Mouse (Mus musculus) thymus, postnatal 25 days (tissue): Measurements from ENCODE around the gene Lin28a.

Source experiments
- DNase-seq: peaks from one replicate; pipeline ENCODE4 v3.0.0; 2022

Lin28a gene

DNA sequence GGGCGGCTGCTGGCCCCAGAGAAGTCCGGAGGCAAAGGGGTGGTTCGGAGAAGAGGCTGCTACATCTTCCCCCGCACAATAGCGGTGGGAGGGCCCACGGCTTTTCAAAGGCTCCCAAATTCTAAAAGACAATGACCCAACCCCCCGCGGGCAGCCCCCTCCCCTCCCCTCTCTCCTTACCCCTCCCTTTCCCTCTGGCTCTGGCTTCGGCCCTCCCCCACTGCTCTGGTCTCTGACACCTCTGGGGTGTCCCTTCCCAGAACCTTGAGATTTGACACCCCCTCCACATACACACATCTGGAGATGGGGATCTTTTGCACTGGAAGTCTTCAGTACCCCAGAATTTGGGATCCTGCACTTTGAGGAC is at the start of gene Lin28a:
Gene Lin28a (minus strand): TSS at position 63 of the 367 bp plus-strand sequence.
- DNase-seq, result no peak

DNA sequence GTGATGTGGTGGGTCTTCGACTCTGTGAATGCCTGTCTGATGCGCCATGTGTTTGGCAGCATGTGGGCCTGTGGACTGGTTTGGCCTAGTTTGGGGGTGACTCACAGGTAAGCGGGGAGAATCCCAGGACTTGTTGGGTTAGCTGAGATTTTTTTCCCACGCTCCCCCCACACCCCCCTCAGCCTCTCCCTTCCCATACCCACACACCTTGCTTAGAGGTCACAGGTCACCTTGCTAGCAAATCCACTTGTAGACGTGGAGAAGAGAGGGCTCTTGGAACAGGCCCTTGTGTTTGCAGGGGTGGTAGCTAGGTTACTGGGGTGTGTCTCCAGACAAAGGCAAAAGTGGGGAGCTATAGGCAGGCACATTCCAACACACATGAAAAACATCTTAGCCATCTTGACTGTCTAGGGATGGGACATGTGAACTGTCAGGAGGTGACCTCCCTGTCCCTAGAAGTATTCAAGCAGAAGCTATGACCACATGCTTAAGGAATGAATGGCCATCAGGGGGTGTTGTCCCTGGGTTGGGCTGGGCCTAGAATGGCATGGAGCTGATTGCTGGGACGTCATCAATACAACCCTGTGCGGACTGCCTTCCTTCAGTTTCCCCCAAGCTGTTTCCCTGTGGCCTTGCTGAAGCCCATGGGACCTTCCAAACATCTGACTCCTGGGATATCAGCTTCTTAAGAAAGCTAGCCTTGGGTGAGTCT is 49.3 kb upstream of the Lin28a start:
- no peak for DNase-seq

DNA sequence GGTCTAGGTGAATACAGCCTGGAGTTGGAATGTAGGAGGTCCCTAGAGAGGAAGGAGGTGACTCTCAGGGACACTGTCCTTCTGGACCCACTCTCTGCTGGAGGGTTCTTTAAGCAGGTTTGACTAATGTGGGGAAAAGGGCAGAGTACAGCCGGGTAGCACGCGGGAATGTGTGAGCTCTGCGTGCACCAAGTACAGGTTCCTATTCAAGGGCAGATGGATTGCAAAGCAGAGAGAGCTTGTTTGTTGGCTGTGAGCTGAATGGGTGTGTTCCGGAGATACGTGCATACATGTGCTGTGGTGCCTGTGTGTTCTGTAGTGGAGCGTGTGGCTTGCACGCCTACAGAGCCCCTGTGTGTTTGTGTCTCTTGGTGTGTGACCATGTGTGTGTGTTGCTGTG is 48.7 kb upstream of the Lin28a start:
- DNase-seq, result no peak

DNA sequence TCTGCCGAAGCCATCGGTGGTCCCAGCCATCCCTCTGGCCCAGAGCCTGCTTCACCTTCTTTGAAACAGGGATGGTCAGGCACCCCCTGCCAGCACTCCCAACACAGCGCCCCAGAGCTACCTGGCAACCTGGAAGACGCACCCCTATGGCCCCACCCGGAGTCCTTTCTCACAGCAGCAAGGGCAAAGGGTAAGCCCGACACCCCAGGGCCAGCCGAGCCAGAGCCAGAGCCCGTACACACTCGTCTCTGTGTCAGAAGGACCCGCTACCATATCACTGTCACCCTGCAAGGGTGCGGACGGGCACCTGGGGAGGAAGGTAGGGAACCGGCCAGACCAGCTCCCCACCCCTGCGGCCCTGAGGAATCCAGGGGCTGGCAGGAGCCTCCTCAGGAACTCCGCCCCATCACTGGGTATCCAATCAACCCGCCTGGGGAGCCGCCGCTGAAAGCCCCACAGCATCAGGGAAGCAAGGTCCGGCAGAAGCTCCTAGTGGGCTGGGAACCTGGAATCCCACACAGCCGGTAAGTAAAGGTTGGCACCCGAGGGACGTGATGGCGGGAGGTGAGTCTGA is 46.9 kb upstream of the Lin28a start:
- no peak for DNase-seq

DNA sequence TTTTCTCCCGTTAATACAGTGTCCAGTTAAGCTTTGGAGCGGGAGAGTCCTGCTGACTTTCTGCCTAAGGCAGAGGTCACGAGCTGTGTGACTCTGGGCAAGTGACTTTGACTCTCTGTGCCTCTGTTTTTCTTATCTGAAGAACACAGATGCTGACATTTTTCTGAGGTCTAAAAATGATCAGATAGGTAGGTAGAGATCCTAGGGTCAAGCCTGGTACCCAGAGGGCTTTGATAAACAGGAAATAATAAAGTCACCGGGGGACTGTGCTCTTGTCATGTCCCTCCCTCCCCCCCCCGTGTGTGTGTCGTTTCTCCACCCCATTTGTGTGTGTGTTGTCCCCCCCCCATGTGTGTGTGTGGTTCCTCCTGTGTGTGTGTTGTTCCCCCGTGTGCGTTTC is 43.9 kb upstream of the Lin28a start:
- no peak for DNase-seq

DNA sequence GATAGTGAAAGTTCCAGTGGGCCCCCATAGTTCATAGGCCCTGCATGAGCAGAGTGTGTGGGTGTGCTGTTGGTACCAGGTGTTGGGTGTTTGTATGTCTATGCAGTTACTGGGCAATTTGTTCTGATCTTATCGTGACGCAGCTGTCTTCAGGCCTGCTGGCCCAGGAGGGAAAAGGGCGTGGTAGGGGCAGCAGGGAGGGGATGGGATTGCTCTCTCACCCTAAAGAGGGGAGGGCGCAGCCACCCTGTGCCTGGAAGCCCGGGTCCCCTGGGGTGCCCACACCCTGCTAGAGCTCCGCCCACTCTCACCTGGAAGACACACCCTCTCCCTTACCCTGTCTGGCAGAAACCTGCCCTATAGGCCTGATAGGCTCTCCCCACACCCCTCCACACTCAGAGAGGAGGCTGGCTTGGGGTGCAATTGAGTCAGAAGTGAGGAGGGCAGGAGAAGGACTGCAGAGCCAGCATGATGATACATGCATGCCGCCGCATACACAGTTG is 43.4 kb upstream of the Lin28a start:
- peak; percentile 50 for DNase-seq

DNA sequence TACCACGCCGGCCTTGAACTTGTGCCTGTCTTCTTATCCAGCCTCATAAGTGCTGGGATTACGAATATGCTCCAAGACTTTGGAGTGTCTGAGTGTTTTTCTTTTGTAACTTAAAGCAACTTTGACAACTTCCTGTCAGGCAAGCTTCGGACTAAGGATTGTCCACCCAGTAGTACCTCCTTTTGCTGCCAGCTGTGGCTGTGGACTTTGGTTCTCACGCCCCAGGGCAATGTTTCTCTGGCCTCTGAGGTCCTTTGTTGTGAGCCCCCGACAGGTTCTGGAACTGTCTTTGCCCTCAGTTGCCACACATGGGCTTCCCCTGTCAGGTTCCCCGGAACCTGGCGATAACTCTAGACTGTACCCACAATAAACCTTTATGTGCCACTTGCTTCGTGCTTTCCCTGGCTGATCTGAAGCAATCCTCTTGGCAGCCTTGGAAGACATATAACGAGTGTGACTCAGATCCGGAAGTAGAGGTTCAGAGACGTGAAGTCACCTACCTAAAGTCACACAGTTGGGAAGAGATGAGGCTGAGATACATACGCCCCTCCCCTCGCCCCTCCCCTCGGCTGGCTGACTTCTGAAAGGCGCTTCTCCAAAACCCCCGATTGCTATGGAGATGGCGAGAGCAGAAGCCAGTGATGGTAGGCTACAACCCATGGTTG is 42.7 kb upstream of the Lin28a start:
- DNase-seq, result peak; percentile 73

DNA sequence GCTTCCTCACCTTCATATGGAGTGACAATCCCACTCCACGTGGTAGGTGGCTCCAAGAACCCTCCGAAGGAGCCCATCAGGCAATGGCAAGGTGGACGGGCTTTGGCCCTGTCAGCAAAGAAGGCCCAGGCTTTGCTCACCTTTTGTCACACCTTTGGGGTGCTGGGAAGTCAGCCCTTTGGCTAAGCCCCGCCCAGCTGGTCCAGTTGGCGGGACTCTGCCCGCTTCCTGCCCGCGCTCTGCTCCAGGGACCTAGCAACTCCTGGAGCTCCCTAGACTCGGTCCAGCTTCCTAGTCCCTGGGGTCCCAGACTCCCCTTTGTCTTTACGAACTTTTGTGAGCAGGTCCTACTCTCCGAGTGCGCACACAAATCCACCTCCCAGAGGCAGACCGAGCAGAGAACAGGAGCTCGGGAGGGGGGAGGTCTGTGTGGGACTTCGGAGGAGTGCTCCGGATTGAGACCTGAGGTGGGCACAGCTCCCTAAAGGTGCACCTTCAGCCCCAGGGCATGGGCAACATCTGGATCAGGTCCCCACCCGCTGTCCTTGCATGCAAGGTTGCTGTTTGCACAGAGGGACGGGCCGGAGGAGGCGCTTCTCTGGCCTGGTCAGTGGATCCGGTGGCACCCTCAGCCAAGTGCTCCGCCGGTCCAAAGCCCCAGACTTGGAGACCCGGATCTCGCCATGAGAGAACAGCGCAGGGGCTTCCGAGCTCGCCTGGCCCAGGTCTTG is 41.7 kb upstream of the Lin28a start, which contains the start of gene Crybg2:
Gene Crybg2 (plus strand): TSS at position 681 of the 731 bp plus-strand sequence.
- DNase-seq, result no peak

DNA sequence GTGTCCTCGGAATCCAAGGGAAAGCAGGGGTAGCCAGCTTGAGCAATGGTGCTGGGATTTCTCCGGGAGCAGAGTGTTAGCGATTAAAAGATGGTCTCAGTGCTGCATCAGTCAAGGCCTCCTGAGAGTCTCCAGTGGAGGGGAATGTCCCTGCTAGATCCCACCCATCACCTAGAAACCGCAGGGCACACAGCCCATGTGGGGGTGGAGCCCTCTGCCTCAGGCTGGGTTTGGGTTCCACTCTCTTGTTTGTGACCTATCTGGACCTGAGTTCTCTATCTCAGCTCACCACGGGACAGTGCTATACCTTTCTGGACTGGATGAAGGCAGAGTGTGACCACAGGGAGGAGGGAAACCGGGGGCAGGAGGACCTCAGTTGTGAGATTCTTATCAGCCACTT is 40.3 kb upstream of the Lin28a start:
- DNase-seq, result no peak

DNA sequence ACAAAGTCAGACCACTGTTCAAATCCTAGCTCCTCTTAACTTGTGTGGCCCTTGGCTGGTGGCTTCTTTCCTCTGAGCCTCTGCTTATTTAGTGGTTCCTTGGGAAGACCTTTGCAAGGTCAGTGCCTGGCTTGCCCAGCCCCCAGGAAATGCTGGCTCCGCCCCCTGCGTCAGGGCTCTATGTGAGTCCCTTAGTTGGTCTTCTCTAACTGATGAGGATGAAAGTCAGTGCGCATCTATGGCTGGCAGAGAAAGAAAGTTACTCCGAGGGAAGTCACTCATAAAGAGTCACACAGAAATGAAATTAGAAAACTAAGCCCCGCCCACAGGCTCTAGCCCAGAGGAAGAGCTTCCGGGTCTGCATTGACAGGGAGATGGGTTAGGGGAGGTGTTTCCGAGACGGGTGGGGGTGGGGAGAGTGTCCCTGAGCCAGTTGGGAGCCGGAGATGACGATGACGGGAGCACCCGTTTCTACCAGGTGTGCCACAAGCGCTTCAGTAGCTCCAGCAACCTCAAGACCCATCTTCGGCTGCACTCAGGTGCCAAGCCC is 39.6 kb upstream of the Lin28a start:
- peak; percentile 45 for DNase-seq

DNA sequence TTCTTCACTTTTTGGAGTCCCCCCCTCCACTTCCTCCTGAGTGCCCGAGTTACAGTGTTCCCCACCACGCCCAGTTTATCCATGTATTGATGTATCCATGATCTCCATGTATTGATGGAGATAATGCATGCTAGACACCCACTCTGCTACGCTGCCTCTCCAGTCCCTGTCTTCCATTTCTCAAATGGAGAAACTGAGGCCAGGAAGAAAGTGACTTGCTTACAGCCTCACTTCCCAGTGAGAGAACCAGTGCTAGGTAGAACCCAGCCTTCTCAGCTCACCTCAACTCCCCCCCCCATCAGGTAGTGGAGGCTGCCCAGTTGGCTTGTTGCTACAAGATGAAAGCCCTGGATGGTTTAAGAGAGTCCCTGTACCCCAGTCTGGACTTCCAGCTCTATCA is 34.9 kb upstream of the Lin28a start, which contains the start of gene Zfp683:
Gene Zfp683 (plus strand): TSS at position 301 of the 400 bp plus-strand sequence.
- DNase-seq, result no peak

DNA sequence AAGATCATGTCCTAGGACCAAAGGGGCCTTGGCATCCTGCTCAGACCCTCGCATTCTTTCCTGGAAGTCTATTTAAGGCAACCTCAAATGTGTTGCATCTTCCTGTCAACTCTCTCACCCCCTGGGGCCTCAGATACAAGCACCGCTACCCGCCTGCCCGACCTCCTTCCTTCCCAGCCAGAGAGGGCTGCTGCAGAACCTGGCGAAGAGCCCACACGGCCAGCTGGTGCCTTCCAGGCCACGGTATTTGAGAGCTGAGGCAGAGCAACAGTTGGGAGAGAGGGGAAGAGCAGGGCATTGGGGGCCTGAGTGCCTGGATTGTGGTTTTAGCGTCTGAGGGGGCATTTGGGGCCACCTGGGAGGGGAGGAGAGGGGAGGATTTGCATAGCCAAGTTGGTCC is 33.9 kb upstream of the Lin28a start:
- DNase-seq, result peak; percentile 34

DNA sequence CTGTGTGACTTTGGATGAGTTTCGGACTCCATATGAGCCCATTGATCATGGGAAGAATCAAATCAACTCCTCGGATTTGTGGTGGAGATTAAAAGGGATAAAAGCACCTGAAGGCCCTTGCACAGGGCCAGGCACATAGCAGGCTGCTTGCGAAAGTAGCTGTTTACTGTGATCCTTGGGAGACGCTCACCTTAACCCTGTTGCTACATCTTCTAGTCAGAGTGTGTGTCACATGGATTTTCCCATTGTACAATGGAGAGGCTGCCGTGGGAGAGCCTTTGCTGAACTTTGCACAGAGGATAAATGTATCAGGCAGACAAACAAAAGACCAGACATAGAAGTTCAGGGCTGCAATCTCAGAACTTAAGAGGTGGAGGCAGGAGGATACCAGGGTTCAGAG is 33.3 kb upstream of the Lin28a start:
- DNase-seq, result no peak

DNA sequence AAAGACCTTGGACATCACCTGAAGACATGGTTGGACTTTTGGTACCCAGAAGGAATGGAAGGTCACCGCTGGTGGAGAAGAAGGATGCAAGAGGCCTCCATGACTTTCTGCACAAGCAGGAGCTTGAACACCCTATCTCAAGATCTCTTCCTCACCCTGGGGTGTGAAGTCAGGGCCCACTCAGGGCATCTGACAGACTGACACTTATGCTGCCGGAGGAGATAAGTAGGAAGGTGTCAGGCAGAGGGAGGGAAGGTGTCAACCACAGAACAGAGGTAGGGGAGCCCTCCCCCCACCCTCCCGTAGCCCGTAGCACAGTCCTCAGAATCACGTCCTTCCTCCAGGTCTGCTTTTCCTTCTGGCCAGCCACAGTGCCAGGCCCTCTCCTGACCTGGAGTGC is 29.0 kb upstream of the Lin28a start:
- DNase-seq, result no peak

DNA sequence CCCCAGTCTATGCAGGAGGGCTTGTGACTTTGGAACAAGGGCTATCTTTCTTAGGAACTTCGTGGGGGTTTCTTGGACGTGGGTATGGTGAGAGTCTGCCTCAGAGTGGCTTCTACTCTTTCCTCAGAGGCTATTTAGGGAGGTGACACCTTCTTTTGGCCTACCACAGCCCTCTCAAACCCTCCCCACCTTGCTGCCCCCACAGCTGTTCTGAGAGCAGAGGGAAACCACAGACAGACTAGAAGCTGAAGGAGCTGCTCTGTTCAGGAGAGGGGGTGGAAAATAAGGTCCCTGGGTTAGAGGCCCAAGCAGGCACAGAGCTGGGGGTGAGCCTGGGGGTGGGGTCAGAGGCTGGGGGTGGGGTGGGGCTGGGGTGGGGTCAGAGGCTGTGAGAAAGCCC is 24.4 kb upstream of the Lin28a start:
- peak; percentile 50 for DNase-seq

DNA sequence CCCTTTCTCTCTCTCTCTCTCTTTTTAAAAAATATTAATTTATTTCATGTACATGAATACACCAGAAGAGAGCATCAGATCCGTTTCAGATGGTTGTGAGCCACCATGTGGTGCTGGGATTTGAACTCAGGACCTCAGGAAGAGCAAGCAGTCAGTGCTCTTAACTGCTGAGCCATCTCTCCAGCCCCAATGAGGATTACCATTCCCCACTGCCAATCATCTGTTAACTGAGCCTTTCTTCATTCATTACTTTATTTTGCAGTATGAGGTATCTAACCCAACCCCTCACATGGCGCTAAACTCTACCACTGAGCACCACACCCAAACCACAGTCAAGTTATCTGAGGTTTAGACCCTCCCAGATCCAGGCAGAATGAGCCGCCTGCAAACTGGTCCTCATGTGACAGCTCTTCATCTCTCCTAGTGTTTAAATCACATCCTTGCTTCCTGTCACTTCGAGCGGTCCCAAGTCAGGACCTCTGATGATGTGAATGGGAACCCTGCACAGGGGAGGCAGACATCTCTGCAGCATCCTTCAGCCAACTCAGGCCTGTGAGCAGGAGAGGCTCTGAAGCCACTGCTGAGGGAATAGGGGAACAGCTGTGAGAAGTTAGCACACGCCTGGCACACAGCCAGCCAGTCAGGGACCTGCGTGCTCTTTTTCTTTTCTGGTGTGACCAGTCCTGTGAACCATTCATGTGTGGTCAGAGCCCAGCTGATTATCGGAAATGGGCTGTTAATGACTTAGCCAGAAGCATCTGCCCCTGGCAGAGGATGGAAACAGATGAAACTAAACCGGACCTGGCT is 22.9 kb upstream of the Lin28a start:
- peak; percentile 33 for DNase-seq

DNA sequence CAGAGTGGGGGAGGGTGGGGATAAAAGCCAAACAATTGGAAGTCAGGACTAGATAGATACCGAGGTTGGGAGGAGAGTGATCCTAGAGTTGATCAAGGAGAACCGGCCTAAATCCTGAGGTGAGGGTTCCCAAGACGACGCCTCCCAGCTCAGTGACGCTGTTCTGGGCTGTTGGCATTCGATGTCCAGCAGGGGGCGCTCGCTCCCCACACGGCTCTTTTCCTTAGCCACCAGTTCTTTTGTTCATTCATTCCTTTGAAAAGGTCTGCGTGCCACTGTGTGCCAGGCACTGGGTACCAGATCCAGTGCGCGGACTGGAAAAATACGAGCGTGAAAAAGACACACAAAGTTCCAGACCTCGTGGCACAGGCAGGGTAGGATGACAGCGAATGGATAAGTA is 17.3 kb upstream of the Lin28a start:
- peak; percentile 82 for DNase-seq

DNA sequence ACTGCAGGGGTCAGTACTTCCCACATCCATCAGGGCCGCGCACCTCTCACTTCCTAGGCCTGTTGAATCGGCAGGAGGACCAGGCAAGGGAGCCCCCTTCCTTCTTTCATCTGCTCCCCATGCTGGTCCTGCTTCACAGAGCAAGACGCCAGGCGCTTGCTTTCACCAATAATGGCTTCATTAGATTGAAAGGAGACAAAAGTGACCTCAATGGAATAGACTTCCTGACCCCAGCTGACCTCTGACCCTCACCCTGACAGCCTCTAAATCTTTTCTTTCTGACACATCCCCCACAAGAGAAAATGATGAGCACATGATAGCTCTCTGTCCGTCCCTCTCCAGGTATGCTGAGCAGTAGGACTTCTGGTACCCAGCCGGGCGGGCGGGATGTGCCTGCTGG is 7.2 kb upstream of the Lin28a start:
- DNase-seq, result no peak

DNA sequence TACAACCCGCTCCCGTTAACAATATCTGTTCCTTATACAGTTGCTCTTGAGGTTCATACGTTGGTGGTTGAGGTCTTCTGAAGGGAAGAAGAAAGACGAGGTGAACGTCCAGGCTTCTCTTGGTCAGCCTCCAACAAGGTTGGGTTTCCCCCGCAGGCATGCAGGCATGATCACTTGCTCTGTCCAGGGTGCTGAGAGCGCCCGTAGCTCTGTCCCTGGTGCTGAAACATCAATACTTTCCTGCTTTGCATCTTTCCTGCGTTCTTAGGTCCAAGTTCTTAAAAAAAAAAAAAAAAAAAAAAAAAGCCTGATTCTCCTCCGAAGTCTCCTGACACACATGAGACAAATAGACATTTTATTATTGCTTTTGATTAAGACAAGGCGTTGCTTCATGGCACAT is 2.0 kb upstream of the Lin28a start:
- DNase-seq, result peak; percentile 68

DNA sequence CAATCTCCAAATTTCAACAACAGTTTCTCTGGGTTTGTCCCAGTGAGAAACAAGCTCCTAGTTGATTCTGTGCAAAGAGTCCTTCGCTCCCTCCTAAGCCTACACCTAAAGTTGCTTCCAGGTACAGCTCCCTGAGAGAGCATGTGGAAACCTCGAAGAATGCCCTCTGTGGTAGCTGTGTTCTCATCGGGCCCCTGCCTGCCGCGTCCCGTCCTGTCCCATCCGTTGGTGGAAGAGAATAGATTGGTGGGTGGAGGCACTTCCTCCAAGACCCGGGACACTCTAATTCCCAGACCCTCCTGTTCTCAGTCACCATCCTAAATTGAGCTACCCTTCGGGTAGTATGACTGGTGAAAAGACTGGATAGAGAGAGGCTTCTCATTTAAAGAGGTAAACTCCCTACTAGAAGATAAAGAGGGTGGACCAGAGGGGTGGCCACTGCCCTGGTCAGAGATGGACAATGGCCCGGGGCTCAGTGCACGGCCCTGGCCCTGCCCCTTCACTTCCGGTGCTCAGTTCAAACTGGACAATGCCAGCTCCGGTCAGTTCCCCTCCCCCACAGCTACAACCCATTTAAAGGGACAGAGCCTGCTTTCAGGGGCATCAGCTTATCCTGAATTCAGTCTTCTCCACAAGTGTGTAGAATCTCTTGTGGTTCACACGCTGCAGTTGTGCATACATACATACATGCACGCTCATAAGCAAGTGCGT is 1.2 kb upstream of the Lin28a start:
- no peak for DNase-seq

DNA sequence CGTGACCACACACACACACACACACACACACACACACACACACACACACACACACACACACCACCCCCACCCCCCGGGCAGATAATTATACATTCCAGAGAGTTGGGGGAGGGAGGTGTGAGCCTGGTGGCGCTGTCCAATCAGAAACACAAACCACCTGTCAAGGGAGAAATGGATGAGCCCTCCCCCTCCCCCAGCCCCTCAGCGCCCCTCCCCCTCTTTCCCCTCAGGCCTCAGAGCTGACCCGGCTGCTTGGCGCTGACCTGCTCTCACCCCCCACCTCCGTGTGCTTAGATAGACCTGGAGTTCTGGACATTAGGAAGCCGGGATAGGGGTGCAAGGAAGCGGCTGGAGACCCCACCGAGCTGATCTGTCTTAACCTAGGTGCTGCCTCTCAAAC is 569 bp upstream of the Lin28a start:
- DNase-seq, result no peak
